ENCODE assay signal across 14 mouse cellular contexts in the genomic region with DNA sequence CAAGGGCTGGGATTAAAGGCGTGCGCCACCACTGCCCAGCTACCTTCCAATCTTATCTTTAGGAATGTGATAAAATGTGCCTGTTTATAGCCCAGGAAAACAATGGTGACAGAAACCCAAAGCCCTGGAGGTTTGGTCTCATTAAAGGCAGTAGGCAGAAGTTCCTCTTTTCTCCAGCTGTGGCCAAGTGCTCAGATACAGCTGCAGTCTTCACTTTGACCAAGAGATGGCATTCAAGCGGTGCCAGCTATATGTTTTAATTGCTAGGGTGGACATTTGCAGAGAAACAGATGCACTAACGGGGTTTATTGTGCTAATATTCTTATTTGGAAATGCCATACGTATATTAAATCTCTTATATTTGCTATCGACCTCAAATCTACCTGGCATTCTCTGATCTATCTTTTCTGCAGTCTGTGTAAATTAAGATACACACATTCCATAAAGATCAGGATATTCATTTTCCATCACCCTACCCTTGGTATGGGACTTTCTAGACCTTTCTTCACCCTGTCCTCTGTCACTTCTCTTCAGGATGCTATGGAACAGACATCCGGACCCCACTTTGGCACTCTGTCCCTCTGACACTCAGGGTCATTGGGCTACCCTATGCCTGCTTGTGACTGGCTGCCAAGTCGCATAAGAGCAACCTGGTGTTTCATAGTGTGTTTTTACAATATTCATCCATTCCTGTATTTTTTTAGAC. TPM values are rescaled to one million over a fixed set of nuclear protein-coding genes. Genes with fewer than 3 reads are reported as not detected.
DNase-seq lines count a peak whose midpoint lies in the region; ATAC-seq and TF ChIP-seq lines count a peak whose summit lies in the region.
"Had no signal": no experiment of that assay in that cellular context is flagged by ENCODE, and none has a peak within 500 bp of the region (broad histone marks: within the 10 kb centered on the region; RNA-seq: fewer than 3 reads in every experiment).

No protein-coding gene starts in this region.

- no peak overlapping the region for H3K9ac ChIP-seq in forebrain, postnatal 0 days
- H3K9ac ChIP-seq in forebrain, embryonic 14.5 days (ENCODE audit: low read length): no peak overlapping the region
- no peak overlapping the region for H3K9ac ChIP-seq in liver, embryonic 15.5 days
- H3K9ac ChIP-seq: forebrain, embryonic 13.5 days; midbrain, embryonic 13.5 days had no signal

- intact Hi-C loops in heart, postnatal 25 days (cut with DNase I): no loop called here

- no peak overlapping the region for H3K4me2 ChIP-seq in forebrain, postnatal 0 days (ENCODE audit: low read depth)
- no peak overlapping the region for H3K4me2 ChIP-seq in forebrain, embryonic 14.5 days (ENCODE audit: low read length)
- H3K4me2 ChIP-seq in liver, embryonic 15.5 days: no peak overlapping the region; the same call in 1 of the 2 replicates
- H3K4me2 ChIP-seq: forebrain, embryonic 13.5 days; heart, embryonic 11.5 days; midbrain, embryonic 13.5 days had no signal

- TF ChIP-seq CTCF in forebrain, postnatal 0 days (IDR thresholded peaks at IDR 0.05; ENCODE audit: low read depth): peak; percentile 34; the same call in 1 of the 2 replicates

- no peak for ATAC-seq in forebrain, postnatal 0 days
- ATAC-seq in forebrain, embryonic 14.5 days: no peak
- peak; percentile 44; the same call in 1 of the 2 replicates for ATAC-seq in liver, embryonic 15.5 days (ENCODE audit: insufficient read depth)
- ATAC-seq: forebrain, embryonic 13.5 days; midbrain, embryonic 13.5 days had no signal

- H3K27ac ChIP-seq in forebrain, postnatal 0 days (ENCODE audit: low read depth, low read length): no peak overlapping the region
- H3K27ac ChIP-seq in forebrain, embryonic 14.5 days (ENCODE audit: low read depth, low read length): no peak overlapping the region
- H3K27ac ChIP-seq in liver, embryonic 15.5 days (replicated peaks): no peak overlapping the region
- H3K27ac ChIP-seq: forebrain, embryonic 13.5 days; midbrain, embryonic 13.5 days had no signal

- H3K9me3 ChIP-seq in forebrain, postnatal 0 days (ENCODE audit: low read length): no peaks in the 10 kb centered on the region
- no peaks in the 10 kb centered on the region for H3K9me3 ChIP-seq in forebrain, embryonic 14.5 days (replicated peaks; ENCODE audit: control insufficient read depth, low read length)
- no peaks in the 10 kb centered on the region for H3K9me3 ChIP-seq in liver, embryonic 15.5 days (replicated peaks)
- H3K9me3 ChIP-seq: forebrain, embryonic 13.5 days; midbrain, embryonic 13.5 days had no signal

- H3K4me1 ChIP-seq in forebrain, postnatal 0 days (ENCODE audit: insufficient read depth): no peaks in the 10 kb centered on the region
- no peaks in the 10 kb centered on the region for H3K4me1 ChIP-seq in forebrain, embryonic 14.5 days (ENCODE audit: control insufficient read depth, insufficient read depth, low read length)
- 0 out of 2 replicates have a peak, but pooled peaks cover 3% of the 10 kb centered on the region for H3K4me1 ChIP-seq in liver, embryonic 15.5 days (replicated peaks)
- H3K4me1 ChIP-seq: forebrain, embryonic 13.5 days; midbrain, embryonic 13.5 days had no signal

- WGBS in forebrain, postnatal 0 days: 60% methylated on average over 8 of the region's 8 CpGs
- 68% methylated on average over 8 of the region's 8 CpGs for WGBS in forebrain, embryonic 14.5 days
- 40% methylated on average over 8 of the region's 8 CpGs for WGBS in liver, embryonic 15.5 days (ENCODE audit: insufficient replicate concordance)

- H3K4me3 ChIP-seq in forebrain, postnatal 0 days (ENCODE audit: low read depth, low read length): no peak overlapping the region
- H3K4me3 ChIP-seq in forebrain, embryonic 14.5 days (ENCODE audit: low read depth, low read length): no peak overlapping the region
- H3K4me3 ChIP-seq in liver, embryonic 15.5 days (replicated peaks): no peak overlapping the region
- H3K4me3 ChIP-seq: forebrain, embryonic 13.5 days; midbrain, embryonic 13.5 days had no signal

- no peak for DNase-seq in forebrain, postnatal 0 days
- no peak for DNase-seq in forebrain, embryonic 14.5 days (ENCODE audit: low spot score)
- peak; percentile 6 to 22 for DNase-seq in B cell, adult 2 months
- DNase-seq in embryo, embryonic 10.5 days (ENCODE audit: low spot score): peak; percentile 27
- no peak for DNase-seq in layer of hippocampus, postnatal 10 days (ENCODE audit: low spot score in 2 of 2)
- DNase-seq in heart, postnatal 25 days (ENCODE audit: low spot score): no peak
- DNase-seq in adrenal gland, postnatal 10 days: no peak

- H3K27me3 ChIP-seq in forebrain, postnatal 0 days (ENCODE audit: insufficient read depth, low read length): no peaks in the 10 kb centered on the region
- H3K27me3 ChIP-seq in forebrain, embryonic 14.5 days (replicated peaks; ENCODE audit: control insufficient read depth, insufficient read depth, low read length): no peaks in the 10 kb centered on the region
- no peaks in the 10 kb centered on the region for H3K27me3 ChIP-seq in liver, embryonic 15.5 days
- H3K27me3 ChIP-seq: midbrain, embryonic 13.5 days had no signal

- H3K36me3 ChIP-seq in forebrain, postnatal 0 days (ENCODE audit: insufficient read depth): no peaks in the 10 kb centered on the region
- H3K36me3 ChIP-seq in forebrain, embryonic 14.5 days (ENCODE audit: control insufficient read depth, insufficient read depth, low read length): no peaks in the 10 kb centered on the region
- H3K36me3 ChIP-seq in liver, embryonic 15.5 days (replicated peaks): no peaks in the 10 kb centered on the region
- H3K36me3 ChIP-seq: midbrain, embryonic 13.5 days had no signal

RNA-seq across cellular contexts. Expression of gene Bex4, which starts 11.6 kb away (rescaled TPM):
- 92.9 and 120 TPM in 2 replicates for total RNA-seq in forebrain, postnatal 0 days (2014; rRNA removed)
- polyA plus RNA-seq in forebrain, postnatal 0 days (2015; fragmentation: Nextera tagmentation; extraction: Ambion mirVana): 204 and 211 TPM in 2 replicates
- 123 and 138 TPM in 2 replicates for polyA plus RNA-seq in forebrain, embryonic 14.5 days (2014; fragmentation: Nextera tagmentation; extraction: Ambion mirVana)
- polyA plus RNA-seq in liver, embryonic 15.5 days (2015; fragmentation: Nextera tagmentation; extraction: Ambion mirVana): 128 and 149 TPM in 2 replicates
- total RNA-seq in layer of hippocampus, postnatal 10 days (2021): 10 to 100 TPM; 45.2 to 52.6 TPM
- total RNA-seq in heart, postnatal 25 days (2021): 1 to 10 TPM in 1 of 2 experiments, under 1 TPM in 1; 0.83 to 1.1 TPM
- 10 to 100 TPM; 12.1 to 13.5 TPM for total RNA-seq in adrenal gland, postnatal 10 days (2021)
- polyA plus RNA-seq: adrenal gland, adult 2 months; C2C12 had no signal

RNA-seq across cellular contexts. Expression of gene Nxf3, which starts 42.1 kb away (rescaled TPM):
- total RNA-seq in forebrain, postnatal 0 days (2014; rRNA removed): not detected in 2 replicates
- 0.27 TPM in 1 of 2 replicates, not detected in the other for polyA plus RNA-seq in forebrain, postnatal 0 days (2015; fragmentation: Nextera tagmentation; extraction: Ambion mirVana)
- 0.05 TPM in 1 of 2 replicates, not detected in the other for polyA plus RNA-seq in forebrain, embryonic 14.5 days (2014; fragmentation: Nextera tagmentation; extraction: Ambion mirVana)
- 0.15 and 0.18 TPM in 2 replicates for polyA plus RNA-seq in liver, embryonic 15.5 days (2015; fragmentation: Nextera tagmentation; extraction: Ambion mirVana)
- under 1 TPM in 1 of 2 experiments, not detected in 1; 0.32 TPM for total RNA-seq in layer of hippocampus, postnatal 10 days (2021)
- under 1 TPM in 1 of 2 experiments, not detected in 1; 0.22 TPM for total RNA-seq in heart, postnatal 25 days (2021)
- total RNA-seq in adrenal gland, postnatal 10 days (2021): not detected
- total RNA-seq: adrenal gland, adult 2 months had no signal
- polyA plus RNA-seq: adrenal gland, adult 2 months; forebrain, embryonic 13.5 days; kidney, embryonic 16.5 days; midbrain, embryonic 13.5 days had no signal

RNA-seq across cellular contexts. Expression of gene Tceal8, which starts 45.0 kb away (rescaled TPM):
- total RNA-seq in forebrain, postnatal 0 days (2014; rRNA removed): 112 and 117 TPM in 2 replicates
- polyA plus RNA-seq in forebrain, postnatal 0 days (2015; fragmentation: Nextera tagmentation; extraction: Ambion mirVana): 134 and 141 TPM in 2 replicates
- 136 and 143 TPM in 2 replicates for polyA plus RNA-seq in forebrain, embryonic 14.5 days (2014; fragmentation: Nextera tagmentation; extraction: Ambion mirVana)
- 167 and 187 TPM in 2 replicates for polyA plus RNA-seq in liver, embryonic 15.5 days (2015; fragmentation: Nextera tagmentation; extraction: Ambion mirVana)
- total RNA-seq in layer of hippocampus, postnatal 10 days (2021): 10 to 100 TPM; 41.3 to 49.0 TPM
- total RNA-seq in heart, postnatal 25 days (2021): 10 to 100 TPM; 20.6 to 23.8 TPM
- 10 to 100 TPM; 43.3 to 53.2 TPM for total RNA-seq in adrenal gland, postnatal 10 days (2021)

RNA-seq across cellular contexts. Expression of gene Bex2, which starts 59.2 kb away (rescaled TPM):
- total RNA-seq in forebrain, postnatal 0 days (2014; rRNA removed): 417 and 436 TPM in 2 replicates
- 952 and 965 TPM in 2 replicates for polyA plus RNA-seq in forebrain, postnatal 0 days (2015; fragmentation: Nextera tagmentation; extraction: Ambion mirVana)
- polyA plus RNA-seq in forebrain, embryonic 14.5 days (2014; fragmentation: Nextera tagmentation; extraction: Ambion mirVana): 515 and 569 TPM in 2 replicates
- 147 and 153 TPM in 2 replicates for polyA plus RNA-seq in liver, embryonic 15.5 days (2015; fragmentation: Nextera tagmentation; extraction: Ambion mirVana)
- total RNA-seq in layer of hippocampus, postnatal 10 days (2021): 100 to 1,000 TPM; 405 to 444 TPM
- under 1 TPM in 1 of 2 experiments, not detected in 1; 0.29 TPM for total RNA-seq in heart, postnatal 25 days (2021)
- total RNA-seq in adrenal gland, postnatal 10 days (2021): 10 to 100 TPM; 34.5 to 38.8 TPM

Comparison
In these comparisons a context has a peak if more than half of its experiments do, and no peak if none do; other contexts are left out.
1. DNase-seq: peak in B cell, adult 2 months (2 of 2) and embryo, embryonic 10.5 days (single experiment); none in forebrain, postnatal 0 days (single experiment), forebrain, embryonic 14.5 days (single experiment), layer of hippocampus, postnatal 10 days (0 of 2), heart, postnatal 25 days (single experiment) and adrenal gland, postnatal 10 days (single experiment).
2. RNA of gene Bex4, which starts 11.6 kb away (total RNA-seq): 92.9 to 120 TPM in forebrain, postnatal 0 days, 45.2 to 52.6 TPM in layer of hippocampus, postnatal 10 days and 12.1 to 13.5 TPM in adrenal gland, postnatal 10 days; 0.83 to 1.1 TPM in heart, postnatal 25 days; every median in the first group is over 4 times any median in the second.